Mouse (Mus musculus) cerebral cortex, adult 2 months (tissue): Measurements from ENCODE around the gene Marveld1.

Experiments used
- WGBS: fragments of 180-500 bp; shearing (Covaris S2); methylation state at CpG from one replicate; pipeline ENCODE4 v1.1.7; 2018; 5-methylcytosine and 5-hydroxymethylcytosine counted together

The Marveld1 gene

DNA sequence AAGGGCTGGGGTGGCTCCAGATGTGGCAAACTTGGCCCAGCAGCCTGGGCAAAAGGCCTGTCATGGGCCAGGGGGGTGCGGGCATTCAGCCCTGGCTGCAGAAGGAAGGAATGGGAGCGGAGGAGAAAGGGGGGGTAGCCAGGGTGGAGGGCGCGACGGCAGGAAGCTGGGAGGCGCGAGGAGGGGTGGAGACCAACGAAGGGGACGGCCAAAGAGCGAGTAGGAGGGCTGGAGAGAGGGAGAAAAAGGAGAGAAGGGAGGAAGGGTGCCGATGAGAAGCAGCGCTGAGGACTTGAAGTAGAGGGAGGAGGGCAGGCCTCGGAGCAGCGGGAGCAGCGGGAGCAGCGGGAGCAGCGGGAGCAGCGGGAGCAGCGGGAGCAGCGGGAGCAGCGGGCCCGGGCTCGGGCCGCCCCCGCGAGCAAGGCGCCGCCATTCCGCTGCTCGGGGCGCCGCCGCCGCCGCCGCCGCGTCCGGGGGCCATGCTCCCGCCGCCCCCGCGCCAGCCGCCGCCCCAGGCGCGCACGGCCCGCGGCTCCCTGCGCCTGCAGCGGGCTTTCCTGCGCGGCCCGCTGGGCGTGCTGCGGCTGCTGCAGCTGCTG is at the start of gene Marveld1:
TSS of gene Marveld1 (plus strand) at position 231 of the 599 bp plus-strand sequence.
- WGBS = 3% methylated on average over 41 of the region's 57 CpGs

- WGBS = 76% methylated on average over 3 of the region's 3 CpGs
Measured at GRCm38 (mm10) chr19:42099406-42099805, 47.8 kb upstream of the Marveld1 start.

GRCm38 (mm10) chr19:42104681-42105080 is 42.5 kb upstream of the Marveld1 start:
- 96% methylated on average over 9 of the region's 9 CpGs for WGBS

GRCm38 (mm10) chr19:42115783-42116335 is 31.3 kb upstream of the Marveld1 start:
- WGBS = 91% methylated on average over 4 of the region's 4 CpGs

- WGBS = 97% methylated on average over 9 of the region's 9 CpGs
Measured at GRCm38 (mm10) chr19:42118142-42118541, 29.1 kb upstream of the Marveld1 start.

- WGBS = 89% methylated on average over 5 of the region's 5 CpGs
Measured at GRCm38 (mm10) chr19:42118596-42118995, 28.6 kb upstream of the Marveld1 start.

DNA sequence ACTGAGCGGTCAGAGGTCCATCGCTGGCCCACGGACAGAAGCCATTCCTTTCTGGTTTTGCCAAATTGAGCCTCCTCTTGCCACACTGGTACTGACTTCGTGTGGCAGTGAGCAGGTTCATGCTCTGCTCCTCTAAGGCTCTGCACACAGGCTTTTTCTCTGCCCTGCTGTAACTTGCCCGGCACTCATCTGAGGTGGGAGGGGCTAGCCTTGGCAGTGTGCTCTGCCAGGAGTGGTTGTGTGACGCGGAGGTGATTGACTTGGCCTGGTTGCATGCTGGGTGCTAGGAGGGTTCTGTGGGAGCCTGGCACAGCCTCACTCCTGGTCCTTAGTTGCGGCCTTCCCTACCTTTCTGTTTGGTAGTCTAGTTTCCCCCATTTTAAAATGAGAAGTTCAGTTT is 26.7 kb upstream of the Marveld1 start:
- WGBS = 77% methylated on average over 8 of the region's 8 CpGs

DNA sequence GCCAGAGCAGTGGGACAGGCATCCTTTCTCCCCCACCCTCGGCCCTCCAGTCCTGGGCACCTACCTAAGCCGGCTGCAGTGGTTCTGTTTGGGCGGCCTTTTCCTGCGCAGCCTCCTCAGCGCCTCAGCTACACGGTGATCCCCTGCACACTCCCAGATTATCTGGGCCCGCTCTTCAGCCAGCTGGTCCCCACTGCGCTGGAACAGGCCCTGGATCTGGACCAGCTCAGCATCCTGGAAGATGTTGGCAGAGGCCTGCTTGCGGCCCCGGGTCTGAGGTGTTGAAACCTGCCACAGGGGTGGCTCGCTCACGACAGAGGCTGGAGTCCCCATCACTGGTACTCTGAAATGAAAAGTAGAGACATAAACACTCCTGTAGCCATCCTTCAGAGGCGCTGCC is 22.5 kb upstream of the Marveld1 start:
- WGBS = 53% methylated on average over 13 of the region's 13 CpGs

DNA sequence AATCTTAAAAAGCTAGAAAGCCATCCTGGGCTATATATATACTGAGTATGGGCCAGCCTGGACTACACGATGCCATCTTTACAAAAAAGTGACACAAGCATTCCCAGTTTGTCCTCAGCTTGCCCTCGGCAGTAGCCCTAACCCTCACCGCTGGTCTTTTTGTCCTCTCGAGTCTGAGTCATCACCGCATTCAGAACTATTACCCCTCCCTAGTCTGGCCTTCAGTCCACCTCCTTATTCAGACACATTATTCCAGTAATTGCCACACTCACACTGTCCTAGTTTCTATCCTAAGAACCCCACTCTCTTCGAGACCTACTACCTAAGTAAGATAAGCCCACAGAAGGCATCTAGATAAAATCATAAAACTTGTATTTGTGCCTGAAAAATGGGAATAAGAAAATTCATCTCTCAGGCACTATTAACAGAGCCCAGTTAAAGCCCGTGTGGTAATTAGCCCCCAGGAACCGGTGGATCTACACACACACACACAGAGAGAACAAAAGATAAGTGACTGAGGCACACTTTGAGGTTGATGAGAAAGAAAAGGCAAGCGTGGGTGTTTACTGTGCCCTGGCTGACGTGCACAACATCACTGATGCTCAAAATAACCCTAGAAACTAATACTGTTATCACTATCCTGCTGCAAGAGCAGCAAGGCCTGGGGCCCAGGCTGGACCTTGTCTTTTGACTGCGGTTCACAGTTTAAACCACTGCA is 21.5 kb upstream of the Marveld1 start:
- 57% methylated on average over 11 of the region's 11 CpGs for WGBS

DNA sequence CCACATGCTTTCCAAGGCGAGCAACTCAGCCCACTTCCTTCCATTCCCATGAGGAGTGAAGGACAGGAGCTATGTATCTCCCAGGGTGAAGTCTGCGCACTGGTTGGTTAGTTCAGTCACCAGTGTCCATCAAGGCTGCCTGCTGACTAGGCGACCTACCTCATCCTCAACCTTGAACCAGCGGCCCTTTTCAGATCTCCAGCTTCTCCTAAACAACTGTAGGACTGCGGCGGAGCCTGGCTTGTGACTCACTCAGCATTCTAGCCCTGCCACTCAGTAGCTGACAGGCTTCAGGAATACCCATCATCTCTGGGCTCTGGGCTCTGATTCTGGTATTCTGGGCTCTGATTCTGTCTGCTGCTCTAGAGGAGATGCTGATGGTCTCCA is 21.0 kb upstream of the Marveld1 start:
- WGBS = 86% methylated on average over 6 of the region's 6 CpGs

GRCm38 (mm10) chr19:42127024-42127423 is 20.2 kb upstream of the Marveld1 start:
- WGBS = 93% methylated on average over 5 of the region's 5 CpGs

DNA sequence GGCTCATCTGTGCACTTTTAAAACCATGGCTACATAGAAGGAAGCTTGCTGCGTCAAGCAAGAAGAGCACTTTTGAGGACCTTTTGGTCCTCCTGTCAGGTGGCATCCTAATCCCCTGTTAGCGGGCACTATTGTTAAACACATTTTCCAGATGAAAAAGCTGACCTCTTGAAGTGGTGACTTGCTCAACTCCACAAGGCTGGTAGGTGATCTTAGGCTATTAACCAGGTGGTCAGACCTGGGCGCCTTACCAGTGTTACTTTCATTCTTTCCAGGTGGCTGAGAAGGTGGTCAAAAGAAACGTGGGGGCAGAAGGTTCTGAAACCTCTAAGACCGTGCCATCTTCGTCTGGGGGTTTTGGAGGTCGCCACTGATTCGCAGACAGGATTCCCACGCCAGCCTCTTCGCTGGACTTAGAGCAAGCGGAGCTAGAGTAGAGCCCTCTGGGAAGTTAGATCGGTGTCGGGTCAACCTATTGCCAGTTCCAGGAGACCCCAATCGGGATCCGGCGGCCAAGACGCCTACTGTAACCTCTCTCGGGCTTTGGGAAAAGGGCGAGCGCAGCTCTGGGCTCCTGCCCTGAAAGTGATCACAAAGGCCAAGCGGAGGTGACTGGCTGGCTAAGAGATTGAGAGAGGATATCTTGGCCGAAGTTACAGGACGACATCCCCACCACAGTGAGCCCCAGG is 19.0 kb upstream of the Marveld1 start:
- WGBS = 7% methylated on average over 23 of the region's 23 CpGs

GRCm38 (mm10) chr19:42128787-42129508 is 18.3 kb upstream of the Marveld1 start, which contains the start of gene Avpi1:
TSS of gene Avpi1 (minus strand) at chr19:42129059.
- WGBS = under 1% methylated on average over 54 of the region's 54 CpGs

GRCm38 (mm10) chr19:42129509-42130293 is 17.5 kb upstream of the Marveld1 start:
- WGBS = 12% methylated on average over 14 of the region's 14 CpGs

DNA sequence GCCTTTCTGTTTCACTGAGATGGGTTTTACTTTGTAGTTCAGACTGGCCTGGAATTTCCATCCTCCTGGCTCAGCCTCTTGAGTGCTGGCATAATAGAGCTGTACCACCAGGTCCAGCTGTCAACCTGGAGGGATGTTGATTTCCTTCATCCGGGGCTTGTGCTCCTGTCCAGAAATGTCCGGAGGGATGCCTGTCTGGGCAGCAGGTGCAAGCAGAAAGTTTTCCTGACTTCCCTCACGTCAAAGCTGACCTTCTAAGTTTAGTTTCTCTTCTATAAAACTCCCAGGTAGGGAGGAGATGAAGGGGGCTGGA is 16.9 kb upstream of the Marveld1 start:
- 39% methylated on average over 3 of the region's 3 CpGs for WGBS

DNA sequence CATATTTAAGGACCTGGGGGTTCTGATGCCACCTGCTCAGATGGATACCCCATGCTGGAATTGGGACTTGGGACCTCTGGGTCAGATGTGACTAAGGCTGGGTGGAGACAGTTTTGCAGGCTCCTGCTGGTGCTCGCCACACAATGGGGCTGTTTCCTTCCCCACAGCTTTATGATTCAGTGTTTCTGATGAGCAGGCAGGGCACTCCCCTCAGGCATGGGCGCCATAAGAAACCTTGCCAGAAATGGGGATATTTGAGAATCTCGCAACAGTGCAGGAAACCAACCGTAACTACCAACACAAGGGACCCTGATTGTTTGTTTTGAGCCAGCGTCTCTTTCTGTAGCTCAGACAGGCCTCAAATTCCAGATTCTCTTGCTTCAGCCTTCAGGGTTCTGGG is 16.1 kb upstream of the Marveld1 start:
- WGBS = 60% methylated on average over 5 of the region's 5 CpGs

- 65% methylated on average over 5 of the region's 5 CpGs for WGBS
Measured at GRCm38 (mm10) chr19:42136126-42136525, 11.1 kb upstream of the Marveld1 start.

- 91% methylated on average over 4 of the region's 4 CpGs for WGBS
Measured at GRCm38 (mm10) chr19:42137167-42137672, 10.0 kb upstream of the Marveld1 start.

DNA sequence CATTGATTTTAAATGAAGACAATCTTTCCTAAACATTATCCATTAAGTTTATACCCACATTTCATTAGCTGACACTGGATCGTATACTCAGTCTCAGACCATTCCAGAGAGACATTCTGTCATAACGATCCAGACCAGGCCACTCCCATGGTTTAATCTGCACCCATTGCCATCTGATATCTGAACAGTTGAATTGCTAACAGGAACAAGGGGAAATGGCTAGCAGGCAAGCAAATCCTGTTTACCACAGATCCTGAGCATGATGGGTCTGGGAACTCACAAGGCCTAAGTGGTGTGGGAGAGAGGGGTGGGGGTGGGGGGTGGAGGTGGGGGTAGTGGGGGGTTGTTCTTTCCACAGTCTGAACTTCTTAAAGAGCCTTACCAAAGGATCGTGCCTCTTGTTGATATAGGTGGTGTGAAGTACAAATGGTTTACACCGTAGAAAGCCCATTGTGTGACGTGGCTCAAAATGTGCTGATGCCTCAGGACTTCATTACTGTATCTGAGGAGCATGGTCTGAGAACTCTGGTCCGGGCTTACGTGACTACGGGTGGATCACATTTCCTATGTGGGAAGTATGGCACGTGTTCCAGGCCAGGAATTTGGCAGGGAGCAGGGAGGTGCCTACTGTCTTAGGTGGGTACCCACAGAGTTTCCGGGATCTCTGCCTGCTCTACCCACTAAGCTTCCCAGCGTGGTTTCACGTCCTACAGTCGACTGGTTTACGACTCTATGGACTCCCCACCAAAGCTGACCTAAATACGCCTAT is 8.5 kb upstream of the Marveld1 start:
- 88% methylated on average over 15 of the region's 15 CpGs for WGBS
